Mouse (Mus musculus) bone marrow macrophage, adult 2 months (primary cell): ENCODE measurements around the gene Aqp3. TPM values are rescaled to one million over a fixed set of nuclear protein-coding genes. Genes with fewer than 3 reads are reported as not detected.
A peak's percentile ranks its signal among the peaks of the same experiment; 100 is the strongest.

ENCODE experiments used
- H3K27ac ChIP-seq: 2 replicates; pipeline ENCODE4 v1.5.1; 2012; ENCODE audit warnings: low read depth, low read length; ENCODE audit not compliant: insufficient read depth
- H3K4me1 ChIP-seq: 2 replicates; pipeline ENCODE4 v1.6.1; 2012; ENCODE audit warnings: low read length; ENCODE audit not compliant: control insufficient read depth, insufficient read depth
- H3K4me3 ChIP-seq: 2 replicates; pipeline ENCODE4 v1.5.1; 2012; ENCODE audit warnings: mild to moderate bottlenecking, low read length, moderate library complexity; ENCODE audit not compliant: insufficient read depth
- CTCF ChIP-seq: IDR thresholded peaks from 2 replicates; pipeline ENCODE4 v1.5.1; 2012; ENCODE audit warnings: low read depth, mild to moderate bottlenecking, low read length, moderate library complexity
- POLR2A ChIP-seq: IDR thresholded peaks from 2 replicates; pipeline ENCODE4 v1.6.1; 2012; ENCODE audit warnings: mild to moderate bottlenecking, low read depth, low read length, borderline replicate concordance
- polyA plus RNA-seq: library from polyadenylated mRNA; stranded (reverse); fragments of >200 nt; gene quantifications from 2 replicates; pipeline ENCODE4 v1.2.4, GENCODE M21; 2012; ENCODE audit not compliant: missing spikeins, insufficient read depth, insufficient read length

The Aqp3 gene
- polyA plus RNA-seq, 1 experiment, result not detected

DNA sequence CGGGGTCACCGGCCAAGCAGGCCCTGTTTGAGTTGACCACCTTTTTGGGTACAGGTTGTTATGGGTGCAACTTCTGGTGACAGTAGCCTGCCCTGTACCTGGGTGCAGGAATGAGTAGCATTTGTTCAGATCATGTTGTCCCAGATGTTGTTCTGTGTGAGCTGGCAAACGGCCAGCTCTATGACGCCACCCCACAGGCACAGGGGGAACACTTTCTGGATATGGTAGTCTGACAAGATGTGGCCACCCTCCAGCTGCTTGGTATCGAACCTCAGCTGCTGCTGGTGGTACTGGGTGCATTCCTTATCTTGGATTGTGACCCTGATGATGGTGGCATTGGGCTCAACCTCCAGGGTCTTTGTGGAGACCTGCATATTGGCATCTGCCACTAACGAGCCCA is 34.5 kb upstream of the Aqp3 start:
- peaks cover 10% of the 10 kb centered on the region for H3K4me1 ChIP-seq
- no peak overlapping the region for H3K4me3 ChIP-seq
- H3K27ac ChIP-seq, result no peak overlapping the region
- TF ChIP-seq POLR2A (no peak), CTCF (no peak)

- no peak overlapping the region for H3K27ac ChIP-seq
- TF ChIP-seq POLR2A, result no peak
- no peak for TF ChIP-seq CTCF
- no peak overlapping the region for H3K4me3 ChIP-seq
These were observed 31.9 kb upstream of the Aqp3 start for GRCm38 (mm10) chr4:41129836-41130235.

DNA sequence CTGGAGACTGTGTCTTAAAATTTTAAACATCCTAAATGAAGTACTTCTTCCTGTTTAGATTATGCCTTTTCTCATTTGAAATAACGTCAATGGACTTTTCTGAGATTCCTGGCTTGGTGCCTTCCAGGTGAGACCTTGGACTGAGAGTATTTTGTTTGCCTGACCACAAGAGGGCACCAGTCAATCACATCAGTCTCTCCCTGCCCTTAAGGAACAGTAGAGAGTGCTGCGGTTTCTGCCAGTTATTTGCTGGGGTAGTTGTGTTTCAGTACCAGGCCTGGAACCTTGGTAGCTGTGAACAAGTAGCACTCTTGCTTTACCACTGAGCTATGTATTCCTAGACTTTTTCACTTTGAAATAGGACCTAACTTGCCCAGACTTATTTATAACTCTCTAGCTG is 31.4 kb upstream of the Aqp3 start:
- Histone ChIP-seq H3K4me3 (no peak overlapping the region), H3K27ac (no peak overlapping the region), H3K4me1 (peaks cover 8% of the 10 kb centered on the region)
- TF ChIP-seq POLR2A (no peak), CTCF (peak; percentile 58; the same call in 1 of the 2 replicates)

More at GRCm38 (mm10) chr4:41129836-41130235, 31.9 kb upstream of the Aqp3 start:
- peaks cover 10% of the 10 kb centered on the region for H3K4me1 ChIP-seq

GRCm38 (mm10) chr4:41124180-41124951 is 26.4 kb upstream of the Aqp3 start, which contains the start of gene Nol6:
Gene Nol6 (minus strand): TSS chr4:41124455.
- TF ChIP-seq CTCF (no peak), POLR2A (no peak)
- H3K27ac ChIP-seq, result peak within 1 kb of the TSS; percentile 15; the same call in 1 of the 2 replicates
- peak within 1 kb of the TSS; percentile 81 for H3K4me3 ChIP-seq
- H3K4me1 ChIP-seq, result peaks cover 6% of the 10 kb centered on the region; the same call in 1 of the 2 replicates

- TF ChIP-seq CTCF, result peak; percentile 88
- no peak for TF ChIP-seq POLR2A
- Histone ChIP-seq H3K4me3 (no peak overlapping the region), H3K27ac (no peak overlapping the region), H3K4me1 (peaks cover 6% of the 10 kb centered on the region; the same call in 1 of the 2 replicates)
These were observed 20.8 kb upstream of the Aqp3 start for GRCm38 (mm10) chr4:41118706-41119292.

GRCm38 (mm10) chr4:41116817-41117216 is 18.8 kb upstream of the Aqp3 start:
- Histone ChIP-seq H3K27ac (no peak overlapping the region), H3K4me1 (no peaks in the 10 kb centered on the region), H3K4me3 (no peak overlapping the region)
- no peak for TF ChIP-seq POLR2A
- no peak for TF ChIP-seq CTCF

- TF ChIP-seq POLR2A, result no peak
These were observed 17.8 kb upstream of the Aqp3 start for GRCm38 (mm10) chr4:41115793-41116192.

GRCm38 (mm10) chr4:41115074-41115473 is 17.1 kb upstream of the Aqp3 start:
- TF ChIP-seq CTCF (no peak), POLR2A (no peak)
- H3K4me3 ChIP-seq, result no peak overlapping the region
- no peaks in the 10 kb centered on the region for H3K4me1 ChIP-seq
- H3K27ac ChIP-seq, result no peak overlapping the region

More at GRCm38 (mm10) chr4:41115793-41116192, 17.8 kb upstream of the Aqp3 start:
- Histone ChIP-seq H3K4me3 (no peak overlapping the region), H3K27ac (no peak overlapping the region), H3K4me1 (no peaks in the 10 kb centered on the region)

DNA sequence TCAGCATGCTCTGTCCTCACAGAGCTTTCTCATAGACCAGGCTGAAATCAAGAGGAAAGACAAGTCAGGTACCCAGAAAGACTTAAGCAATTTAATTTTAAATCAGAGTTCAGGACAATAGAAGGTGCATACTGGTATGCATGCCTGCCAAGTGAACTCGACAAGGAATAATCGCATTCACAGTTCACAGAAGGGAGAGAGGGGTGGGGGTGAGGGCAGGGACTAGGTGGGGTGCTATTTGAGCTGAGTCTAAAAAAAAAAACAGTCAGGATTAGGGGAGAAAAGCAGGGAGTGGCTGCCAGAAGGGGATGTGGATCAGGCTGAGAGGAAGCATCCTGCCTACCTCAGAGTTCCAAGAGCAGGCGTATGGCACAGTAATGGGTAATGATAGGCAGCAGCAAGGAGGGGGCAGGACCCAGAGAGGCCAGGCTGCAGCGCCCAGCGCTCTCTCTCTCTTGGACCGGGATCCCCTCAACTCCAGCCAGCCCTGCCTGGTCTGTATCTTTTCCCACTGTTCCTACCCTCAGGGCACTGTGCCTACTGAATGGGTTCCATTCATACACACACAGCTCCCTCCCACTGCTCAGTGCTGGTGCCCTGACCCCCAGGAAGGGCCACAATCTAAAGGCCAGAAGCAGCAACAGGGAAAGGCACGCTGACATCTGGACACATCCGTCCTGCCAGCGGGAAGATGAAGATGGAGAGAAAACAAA is 16.5 kb upstream of the Aqp3 start:
- Histone ChIP-seq H3K27ac (no peak overlapping the region), H3K4me3 (no peak overlapping the region), H3K4me1 (no peaks in the 10 kb centered on the region)
- TF ChIP-seq CTCF, result no peak
- no peak for TF ChIP-seq POLR2A

DNA sequence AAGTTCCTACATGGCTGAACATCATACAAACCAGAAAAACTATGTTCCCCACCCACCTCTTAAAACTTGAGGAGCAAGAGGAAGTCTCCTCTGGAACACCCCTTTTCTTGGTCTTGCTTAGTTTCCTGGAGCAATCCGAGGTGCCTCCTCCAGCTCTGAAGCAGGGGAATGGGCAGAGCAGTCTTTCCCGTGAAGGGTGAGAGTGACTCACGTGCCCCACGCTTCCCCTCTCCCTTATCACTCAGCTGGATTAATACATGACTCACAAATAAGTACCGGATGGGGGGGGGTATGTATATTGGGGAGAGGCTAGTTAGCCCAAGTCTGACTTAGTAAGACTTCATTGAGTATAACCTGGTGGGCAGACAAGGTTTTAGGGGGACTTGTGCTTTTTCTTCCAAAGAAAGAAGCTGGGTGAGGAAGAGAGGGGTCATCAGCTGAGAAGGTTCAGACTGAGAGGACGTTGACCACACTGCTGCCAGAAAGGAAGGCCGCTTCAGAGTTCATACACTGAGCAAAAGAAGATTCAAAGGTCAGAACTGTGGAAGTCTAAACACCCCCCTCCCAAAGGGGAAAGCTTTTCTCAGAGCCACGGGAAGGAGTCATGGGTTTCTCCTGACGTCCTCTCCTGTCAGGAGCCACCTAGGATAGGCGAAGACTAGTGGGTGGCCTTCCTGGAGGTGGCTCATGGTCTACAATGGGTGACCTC is 10.9 kb upstream of the Aqp3 start:
- H3K4me1 ChIP-seq, result peaks cover 9% of the 10 kb centered on the region
- no peak overlapping the region for H3K27ac ChIP-seq
- H3K4me3 ChIP-seq, result no peak overlapping the region
- TF ChIP-seq POLR2A (no peak), CTCF (no peak)
